Mouse (Mus musculus) heart, adult 10 weeks (tissue): ENCODE data around the gene Olfr148. TPM values are rescaled to one million over a fixed set of nuclear protein-coding genes. Genes with fewer than 3 reads are reported as not detected.

Source experiments
- polyA plus RNA-seq: library from polyadenylated mRNA; stranded (reverse); fragments of 350-450 nt; fragmentation: Illumina TruSeq; extraction: RNeasy Lipid Tissue Mini Kit (QIAGEN cat#74804); gene quantifications from one replicate; pipeline ENCODE4 v1.2.3, GENCODE M21; 2014; ENCODE audit warnings: low read depth, low replicate concordance

The Olfr148 gene
- polyA plus RNA-seq: not detected

DNA sequence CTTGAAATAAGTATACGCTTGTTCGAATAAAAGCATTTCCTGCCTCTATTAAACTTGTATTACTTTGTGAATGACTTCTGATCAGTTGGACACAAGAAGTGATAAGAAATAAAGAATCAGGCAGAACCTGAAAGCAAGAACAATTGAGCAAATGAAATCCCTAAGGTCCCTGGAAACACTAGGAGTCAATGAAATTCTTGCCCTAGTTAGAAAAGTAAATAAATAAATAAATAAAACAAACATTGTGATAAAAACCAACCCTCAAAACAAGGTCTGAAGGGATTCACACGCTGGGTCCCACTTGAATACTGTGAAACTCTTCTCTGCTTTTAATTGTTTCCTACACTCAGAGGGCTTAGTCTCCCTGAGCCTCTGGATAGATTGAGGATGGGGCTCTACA is at the start of gene Olfr148:
TSS of gene Olfr148 (plus strand) at position 301 of the 400 bp plus-strand sequence.

GRCm38 (mm10) chr9:39575469-39575868 is 35.0 kb upstream of the Olfr148 start, which contains the start of gene Olfr959:
Gene Olfr959 (minus strand): TSS chr9:39575569.

GRCm38 (mm10) chr9:39603999-39604453 is 6.4 kb upstream of the Olfr148 start, which contains the start of gene AW551984:
Gene AW551984 (minus strand): TSS chr9:39604403.

DNA sequence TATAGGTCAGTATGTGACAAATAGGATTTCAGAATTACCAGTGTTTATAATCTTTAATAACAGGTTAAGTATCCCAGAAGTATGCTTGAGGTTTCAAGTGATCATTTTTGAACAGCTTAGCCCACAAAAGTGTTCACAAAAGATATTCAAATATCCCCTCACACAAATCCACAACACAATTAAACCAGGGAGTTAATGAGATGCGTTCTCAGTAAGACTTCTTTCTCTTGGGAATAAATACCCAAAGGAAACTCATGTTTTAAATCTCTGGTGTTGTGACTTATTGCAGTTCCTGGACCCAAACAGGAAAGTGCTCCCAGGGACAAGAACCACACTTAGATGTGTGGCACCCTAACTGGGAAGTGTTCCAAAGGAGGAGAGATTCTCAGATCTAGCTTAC is 10.6 kb downstream of the Olfr148 start, which contains the start of gene Olfr960:
TSS of gene Olfr960 (plus strand) at position 301 of the 400 bp plus-strand sequence.

GRCm38 (mm10) chr9:39644785-39645184 is 34.3 kb downstream of the Olfr148 start, which contains the start of gene Olfr961:
Gene Olfr961 (plus strand): TSS chr9:39645085.

Other genes starting within 250 kb of the Olfr148 start
- not detected for gene Olfr951, start 223.2 kb upstream of the Olfr148 start, polyA plus RNA-seq
- not detected for gene Olfr952, start 183.5 kb upstream of the Olfr148 start, polyA plus RNA-seq
- not detected for gene Olfr954, start 154.0 kb upstream of the Olfr148 start, polyA plus RNA-seq
- not detected for gene Olfr955, start 138.7 kb upstream of the Olfr148 start, polyA plus RNA-seq
- not detected for gene Olfr44, start 116.7 kb upstream of the Olfr148 start, polyA plus RNA-seq
- not detected for gene Olfr957, start 94.8 kb upstream of the Olfr148 start, polyA plus RNA-seq
- gene Olfr958, start 56.6 kb upstream of the Olfr148 start, polyA plus RNA-seq: not detected
- not detected for gene Olfr959, start 35.1 kb upstream of the Olfr148 start, polyA plus RNA-seq
- gene AW551984, start 6.3 kb upstream of the Olfr148 start, polyA plus RNA-seq: 0.26 TPM
- gene Olfr960, start 10.7 kb downstream of the Olfr148 start, polyA plus RNA-seq: not detected
- gene Olfr961, start 34.4 kb downstream of the Olfr148 start, polyA plus RNA-seq: not detected
- gene Olfr963, start 56.5 kb downstream of the Olfr148 start, polyA plus RNA-seq: not detected
- not detected for gene Olfr149, start 96.5 kb downstream of the Olfr148 start, polyA plus RNA-seq
- not detected for gene Olfr965, start 100.7 kb downstream of the Olfr148 start, polyA plus RNA-seq
- not detected for gene Olfr150, start 120.3 kb downstream of the Olfr148 start, polyA plus RNA-seq
- gene Olfr967, start 135.6 kb downstream of the Olfr148 start, polyA plus RNA-seq: not detected
- gene Olfr968, start 172.6 kb downstream of the Olfr148 start, polyA plus RNA-seq: not detected
- not detected for gene Olfr969, start 180.3 kb downstream of the Olfr148 start, polyA plus RNA-seq
- not detected for gene Olfr970, start 198.2 kb downstream of the Olfr148 start, polyA plus RNA-seq
- gene Olfr971, start 226.2 kb downstream of the Olfr148 start, polyA plus RNA-seq: not detected